Mouse (Mus musculus) urinary bladder, postnatal 25 days (tissue): ENCODE measurements around the gene Lpar1.

Experiments used
- DNase-seq: peaks from one replicate; pipeline ENCODE4 v3.0.0; 2022; ENCODE audit warnings: low spot score

The Lpar1 gene

DNA sequence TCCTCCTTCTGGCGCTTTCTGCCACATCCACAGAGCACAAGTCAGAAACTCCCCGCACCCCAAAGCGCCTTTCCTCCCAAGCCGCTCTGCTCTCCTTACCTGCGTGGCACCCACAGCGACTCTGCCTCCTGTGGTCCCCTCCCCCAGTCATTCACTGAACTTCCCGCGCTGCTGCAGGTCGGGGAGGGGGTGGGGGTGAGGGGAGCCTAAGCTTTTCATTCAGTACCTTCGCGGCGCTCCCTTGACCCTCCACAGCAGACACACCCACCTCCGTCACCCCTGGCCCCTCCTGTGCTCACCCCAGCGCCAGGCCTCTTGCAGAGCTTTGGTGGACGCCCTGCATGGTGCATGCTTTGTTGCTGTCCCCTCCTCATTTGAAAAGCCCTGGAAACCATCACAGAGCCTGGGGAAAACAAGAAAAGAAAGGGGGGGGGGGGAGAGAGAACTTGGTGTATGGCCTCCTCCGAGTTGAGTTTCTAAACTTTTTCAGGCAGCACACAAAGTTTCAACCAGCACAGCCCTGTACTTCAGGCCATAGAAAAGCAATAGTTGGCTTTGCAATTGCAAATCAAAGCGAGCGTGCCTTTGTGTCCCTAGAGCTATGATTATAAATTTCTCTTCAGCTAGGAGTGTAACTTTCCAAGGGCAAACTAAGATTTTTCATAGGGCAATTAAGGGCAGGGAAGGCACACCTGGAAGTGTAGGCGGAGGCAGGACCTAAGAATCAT is at the start of gene Lpar1:
TSS of gene Lpar1 (minus strand) at position 268 of the 728 bp plus-strand sequence.
- DNase-seq: no peak

DNA sequence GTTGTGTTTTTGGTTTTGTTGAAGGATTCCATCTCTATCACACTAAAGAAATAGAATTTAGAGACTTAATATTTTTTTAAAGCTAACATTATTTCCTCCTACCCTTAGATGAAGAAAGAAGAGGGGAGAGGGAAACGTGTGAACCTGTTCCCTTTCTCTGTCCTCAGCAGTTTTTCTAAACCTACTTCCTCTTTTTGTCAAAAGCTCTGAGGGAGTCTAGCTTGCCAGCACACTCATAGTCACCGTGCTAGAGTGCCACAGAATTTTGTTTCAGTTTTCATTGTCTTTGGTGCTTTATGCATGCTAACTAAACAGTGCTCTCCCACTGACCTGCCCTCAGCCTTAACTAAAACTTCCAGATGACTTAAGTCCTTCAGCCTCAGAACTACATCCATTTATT is 32.2 kb upstream of the Lpar1 start:
- DNase-seq: no peak

DNA sequence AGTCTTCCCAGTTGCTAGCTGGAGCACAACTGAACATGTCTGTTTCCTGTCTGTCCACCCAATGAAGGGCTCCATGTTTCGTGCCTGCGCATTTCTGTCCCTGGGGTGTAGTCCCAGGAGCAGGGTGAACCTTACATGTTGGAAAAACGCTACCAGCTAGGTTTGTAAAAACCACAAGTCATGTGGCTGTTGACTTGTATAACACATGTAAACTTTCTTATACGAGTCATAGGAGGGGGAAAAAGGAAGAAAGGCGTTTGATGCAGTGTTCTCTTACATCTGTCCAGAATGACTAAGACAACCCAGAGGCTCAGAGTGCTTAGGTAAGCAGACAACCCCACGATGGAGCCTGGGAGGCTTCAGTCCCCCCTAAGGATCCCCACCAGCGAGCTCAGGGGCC is 27.5 kb upstream of the Lpar1 start:
- DNase-seq: no peak

GRCm38 (mm10) chr4:58580516-58580915 is 26.8 kb upstream of the Lpar1 start:
- DNase-seq: no peak

- DNase-seq: no peak
Observed at GRCm38 (mm10) chr4:58580098-58580497, 26.4 kb upstream of the Lpar1 start.

GRCm38 (mm10) chr4:58578488-58578887 is 24.8 kb upstream of the Lpar1 start:
- DNase-seq: no peak

GRCm38 (mm10) chr4:58577382-58578048 is 23.8 kb upstream of the Lpar1 start:
- DNase-seq: no peak

- DNase-seq: no peak
Observed at GRCm38 (mm10) chr4:58575831-58576230, 22.1 kb upstream of the Lpar1 start.

DNA sequence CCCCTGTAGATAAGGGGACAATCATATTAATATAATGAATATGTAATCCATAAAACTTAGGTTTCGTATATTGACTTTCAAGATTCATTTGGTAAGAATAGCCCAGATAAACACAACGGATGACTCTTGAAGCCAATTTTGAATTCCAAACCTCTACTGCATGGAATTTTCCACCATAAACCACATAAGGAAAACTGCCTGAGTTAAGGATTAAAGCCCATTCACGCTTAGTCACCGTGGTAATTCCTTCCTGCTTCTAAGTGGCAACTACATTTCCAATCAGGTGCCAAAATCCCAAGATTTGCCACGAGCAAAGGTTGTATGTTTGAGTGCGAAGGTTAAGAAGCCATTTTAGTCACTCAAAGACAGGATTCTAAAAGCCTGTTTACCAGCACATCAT is 20.3 kb upstream of the Lpar1 start:
- no peak for DNase-seq

DNA sequence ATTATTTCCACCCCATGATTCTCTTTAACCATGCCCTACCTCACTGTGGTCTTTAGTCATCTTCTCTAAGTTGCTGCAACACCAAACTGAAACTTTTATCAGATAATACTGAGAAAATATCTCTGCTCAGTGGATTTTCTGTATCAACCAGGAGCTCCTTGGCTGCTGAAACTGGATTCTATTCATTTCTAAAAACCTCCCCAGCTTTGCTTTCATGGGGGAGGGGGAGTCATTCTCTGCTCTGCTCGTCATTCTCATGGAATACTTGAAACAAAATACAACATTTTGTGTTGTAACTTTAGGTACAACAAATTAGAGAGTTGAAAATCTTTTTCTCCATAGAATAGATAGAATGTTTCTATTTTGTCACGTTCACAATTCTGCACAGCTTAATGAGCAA is 18.7 kb upstream of the Lpar1 start:
- DNase-seq: no peak

GRCm38 (mm10) chr4:58571661-58572060 is 18.0 kb upstream of the Lpar1 start:
- DNase-seq: no peak

- no peak for DNase-seq
Observed at GRCm38 (mm10) chr4:58571232-58571631, 17.5 kb upstream of the Lpar1 start.

DNA sequence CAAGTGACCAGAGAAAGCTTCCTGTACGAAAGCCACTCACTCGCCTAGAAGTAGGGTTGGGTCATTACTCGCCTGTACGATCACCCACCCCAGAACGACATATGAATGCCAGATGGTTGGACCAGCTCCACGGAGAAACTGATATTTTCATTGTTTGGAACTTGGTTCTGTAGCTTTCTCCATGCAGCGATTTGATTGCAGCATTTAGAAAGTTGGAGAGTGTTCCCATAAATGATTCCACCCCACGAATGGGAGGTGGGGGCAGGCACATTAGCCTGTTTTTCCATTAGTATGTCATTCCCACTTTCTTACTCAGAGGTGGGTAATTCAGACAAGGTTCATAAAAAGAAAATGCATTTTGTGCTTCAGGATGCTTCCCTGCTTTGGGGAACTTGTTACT is 14.8 kb upstream of the Lpar1 start:
- DNase-seq: no peak

GRCm38 (mm10) chr4:58562776-58563175 is 9.1 kb upstream of the Lpar1 start:
- no peak for DNase-seq

GRCm38 (mm10) chr4:58557001-58557400 is 3.3 kb upstream of the Lpar1 start:
- DNase-seq: no peak

GRCm38 (mm10) chr4:58554359-58554838 is 701 bp upstream of the Lpar1 start:
- no peak for DNase-seq

DNA sequence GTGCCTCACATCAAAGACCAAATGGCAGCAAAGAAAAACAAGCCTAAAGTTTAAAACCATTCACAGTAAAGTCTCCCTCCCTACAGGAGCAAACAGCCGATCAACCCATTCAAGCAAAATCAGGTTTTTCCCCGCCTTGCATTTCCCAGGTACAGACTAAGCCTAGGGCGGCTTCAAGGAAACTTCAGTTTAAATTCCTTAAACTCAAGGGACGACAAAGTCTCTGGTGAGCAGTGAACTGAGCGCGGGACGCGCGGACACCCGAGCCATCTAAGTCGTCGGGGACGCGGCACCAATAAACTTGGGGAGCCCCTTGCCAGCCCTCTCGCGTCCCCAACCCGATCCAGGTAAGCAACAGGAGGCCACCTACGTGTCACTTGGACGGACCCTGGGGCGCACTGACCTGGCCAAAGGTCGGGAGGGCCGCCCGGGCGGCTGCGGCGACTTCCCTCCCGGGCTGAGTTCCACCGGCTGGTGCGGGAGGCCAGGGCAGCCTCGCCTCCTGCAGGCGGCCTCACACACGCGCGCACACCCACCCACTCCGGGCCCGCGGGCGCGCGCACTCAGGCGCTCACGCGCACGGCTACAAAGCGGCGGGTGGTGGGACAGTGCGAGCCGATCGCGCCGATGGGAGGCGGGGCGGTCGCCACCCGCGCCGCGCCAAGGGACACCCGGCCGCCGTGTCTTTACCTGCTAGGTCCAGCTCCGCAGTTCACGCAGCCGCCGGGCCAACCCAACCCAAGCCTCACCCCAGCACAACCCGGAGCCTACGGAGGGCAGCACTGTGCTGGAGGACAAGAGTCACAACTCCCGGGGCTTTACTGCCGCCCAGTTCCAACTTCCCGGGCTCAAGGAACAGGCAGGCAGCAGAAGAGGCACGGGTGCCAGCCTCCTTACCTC is 717 bp downstream of the Lpar1 start:
- peak; percentile 80 for DNase-seq

DNA sequence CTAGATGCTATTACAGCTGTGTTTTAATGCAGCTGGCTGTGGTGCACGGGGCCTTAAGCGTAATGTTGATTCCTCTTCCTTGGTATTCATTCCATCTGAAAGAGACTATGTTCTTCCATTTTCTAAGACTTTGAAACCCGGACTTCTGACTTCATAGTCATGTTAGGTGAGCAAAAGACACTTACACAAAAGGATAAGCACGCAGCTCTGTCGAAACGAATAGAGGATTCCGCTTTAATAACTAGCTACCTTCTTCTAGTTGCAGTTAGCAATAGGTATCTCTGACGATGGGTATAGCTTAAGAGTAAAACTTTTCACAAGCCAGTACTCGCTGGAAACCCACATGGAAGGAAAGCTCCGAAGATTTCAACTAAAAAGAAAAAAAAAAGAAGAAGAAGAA is 1.5 kb downstream of the Lpar1 start:
- no peak for DNase-seq

DNA sequence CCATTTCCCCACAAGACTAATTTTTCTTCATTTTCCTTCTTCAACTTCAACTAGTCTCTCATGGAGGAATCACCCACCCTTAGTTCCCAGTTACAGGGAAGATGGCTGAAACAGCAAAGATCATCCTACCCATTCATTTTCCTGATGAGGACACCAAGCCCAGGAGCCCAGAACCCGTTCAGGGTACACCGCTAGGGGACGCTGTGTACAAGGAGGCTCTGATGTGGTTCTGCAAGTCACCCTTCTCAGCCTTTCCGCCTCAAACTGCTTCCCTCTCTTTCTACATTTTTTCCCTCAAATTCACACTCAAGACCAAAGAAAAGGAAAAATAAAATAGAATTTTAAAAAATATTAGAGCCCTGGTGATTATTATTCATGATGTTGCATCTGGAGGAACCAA is 1.9 kb downstream of the Lpar1 start:
- DNase-seq: peak; percentile 85

DNA sequence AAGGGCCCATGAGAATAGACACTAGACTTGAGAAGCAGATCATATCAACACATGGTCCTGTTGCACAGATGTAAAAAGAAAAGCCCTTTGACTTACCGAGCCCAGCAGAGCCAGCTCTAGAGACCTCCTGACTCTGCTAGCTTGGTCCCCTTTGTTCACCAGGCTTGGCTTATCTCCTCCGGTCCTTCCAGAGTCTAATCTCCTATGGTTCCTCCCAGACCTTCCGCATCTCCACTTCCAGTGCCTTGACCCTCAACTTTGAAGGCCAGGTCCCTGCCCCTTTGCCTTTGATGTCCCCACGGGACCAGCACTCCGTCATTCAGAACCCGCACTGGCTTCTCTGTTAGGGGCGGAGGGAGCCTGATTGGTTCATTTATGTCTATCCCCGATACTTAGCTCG is 6.0 kb downstream of the Lpar1 start:
- DNase-seq: no peak

DNA sequence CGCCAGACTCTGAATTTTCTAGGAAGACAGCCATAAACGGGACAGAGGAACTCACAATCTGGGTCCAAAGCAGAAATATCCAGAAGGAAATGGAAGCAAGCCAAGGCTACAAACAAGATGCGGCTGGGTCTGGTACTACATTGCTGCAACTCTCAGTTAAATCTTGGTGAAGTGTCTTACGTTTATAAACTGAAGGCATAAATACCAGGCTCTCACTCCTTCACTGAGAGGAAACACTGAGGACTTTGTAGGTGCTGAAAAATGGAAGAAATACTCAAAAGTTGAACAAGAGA is 6.5 kb downstream of the Lpar1 start:
- DNase-seq: no peak

DNA sequence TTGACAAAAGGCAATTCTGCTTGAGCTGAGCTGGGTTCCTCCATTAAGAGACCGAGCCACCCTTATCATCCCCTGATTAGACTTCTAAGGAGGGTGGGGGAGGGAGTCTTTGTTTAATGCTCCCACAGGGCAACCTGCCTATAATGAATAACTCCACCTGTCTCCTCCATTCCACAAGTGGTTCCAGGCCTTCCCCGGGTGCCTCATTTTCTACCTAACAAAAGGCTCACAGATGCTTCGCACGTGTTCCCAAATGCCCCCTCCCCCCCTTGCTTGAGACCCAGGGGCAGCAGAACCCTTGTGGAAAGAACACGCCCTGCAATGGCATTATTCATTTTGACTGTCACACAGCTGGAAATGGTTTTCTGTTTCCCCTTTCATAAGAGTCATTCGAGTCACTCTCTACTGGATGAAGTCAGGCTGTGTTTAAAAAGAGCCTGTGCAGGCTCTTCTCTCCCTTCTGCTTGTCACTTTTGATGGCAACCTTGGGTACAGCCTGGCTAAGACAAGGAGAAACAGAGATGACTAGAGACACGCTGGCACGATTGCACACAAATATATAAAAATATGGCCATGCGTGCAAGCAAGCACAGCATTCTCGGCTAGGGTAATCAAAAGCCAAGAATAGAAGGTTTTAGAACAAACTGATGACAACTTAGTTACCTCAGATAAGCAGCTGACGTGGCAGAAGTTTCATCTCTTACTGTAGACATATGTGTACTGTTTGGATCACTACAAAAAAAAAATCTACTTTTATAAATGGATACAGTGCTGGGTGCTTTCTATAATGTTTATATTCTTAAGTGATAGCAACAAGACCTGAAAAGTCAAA is 7.0 kb downstream of the Lpar1 start:
- no peak for DNase-seq
